Mouse (Mus musculus) ZHBTc4 (cell line): ENCODE results near the gene Tmx1.

Experiments used
- DNase-seq: peaks from one replicate; pipeline ENCODE4 v3.0.0-alpha.2; 2011; ENCODE audit warnings: low read depth, low spot score

Tmx1 gene

DNA sequence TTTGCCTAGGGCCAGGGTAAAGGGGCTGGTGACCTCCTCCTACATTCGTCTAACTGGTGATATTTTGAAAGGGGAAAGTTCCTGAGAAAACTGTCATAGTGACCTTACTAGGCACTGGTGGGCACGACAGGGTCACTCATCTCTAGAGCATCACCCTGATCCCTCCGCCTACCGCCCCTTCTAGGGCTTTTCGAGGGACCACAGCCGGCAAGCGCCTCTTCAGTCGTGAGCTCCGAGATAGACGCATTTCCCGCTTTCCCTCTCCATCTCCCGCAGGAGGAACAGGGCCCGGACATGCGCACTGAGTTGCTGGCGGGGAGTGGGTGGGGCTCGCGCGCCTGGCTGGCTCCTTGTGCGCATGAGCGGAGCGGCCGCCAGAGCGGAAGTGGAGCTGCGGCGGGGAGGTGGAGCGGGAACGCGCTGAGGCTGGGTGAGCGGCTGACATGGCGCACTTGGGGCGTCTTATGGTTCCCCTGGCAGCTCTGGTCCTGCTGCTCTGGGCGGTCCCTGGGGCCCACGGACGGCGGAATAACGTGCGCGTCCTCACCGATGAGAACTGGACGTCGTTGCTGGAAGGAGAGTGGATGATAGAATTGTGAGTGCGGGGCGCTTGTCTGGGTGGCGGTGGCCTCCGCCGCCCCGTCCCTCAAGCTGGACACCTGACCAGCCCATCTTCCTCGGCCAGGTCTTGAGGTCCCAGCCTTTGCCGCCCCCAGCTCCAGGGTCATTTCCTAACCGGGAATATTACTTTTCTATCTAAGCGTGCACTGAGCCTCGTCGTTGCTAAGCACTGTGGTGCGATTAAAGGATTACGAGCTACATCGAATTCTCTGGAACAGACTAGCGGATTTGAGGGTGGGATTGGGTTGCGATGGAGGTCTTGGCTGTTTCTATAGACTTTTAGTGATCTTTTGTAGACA lies at the start of gene Tmx1:
Tmx1 (plus strand) TSS at position 370 of the 920 bp plus-strand sequence.
- peak; percentile 97 for DNase-seq

- no peak for DNase-seq
Observed at GRCm38 (mm10) chr12:70404327-70404726, 48.6 kb upstream of the Tmx1 start.

GRCm38 (mm10) chr12:70408396-70408795 lies 44.5 kb upstream of the Tmx1 start:
- no peak for DNase-seq

DNA sequence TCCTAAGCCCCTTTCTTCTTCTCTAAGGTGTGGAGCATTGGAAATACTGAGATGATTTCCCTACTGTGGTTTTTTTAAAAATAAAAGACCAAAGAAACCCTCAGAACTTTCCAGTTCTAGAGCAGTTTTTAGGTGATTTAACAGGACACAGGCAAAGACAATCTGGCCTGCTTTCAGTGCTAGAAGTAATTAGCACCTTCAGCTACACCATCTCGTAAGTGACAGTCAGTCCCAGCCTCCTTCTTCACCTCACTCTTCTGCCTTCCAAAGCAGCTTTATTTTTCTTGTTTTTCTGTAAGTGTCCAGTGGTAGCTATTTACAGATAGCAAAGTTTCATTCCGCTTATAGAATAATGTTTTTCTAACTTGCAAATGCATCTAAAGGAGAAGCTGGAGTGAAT lies 43.3 kb upstream of the Tmx1 start:
- no peak for DNase-seq

GRCm38 (mm10) chr12:70420216-70420615 lies 32.7 kb upstream of the Tmx1 start:
- no peak for DNase-seq

GRCm38 (mm10) chr12:70421028-70421427 lies 31.9 kb upstream of the Tmx1 start:
- no peak for DNase-seq

GRCm38 (mm10) chr12:70422322-70423118 lies 30.4 kb upstream of the Tmx1 start:
- DNase-seq, result no peak

DNA sequence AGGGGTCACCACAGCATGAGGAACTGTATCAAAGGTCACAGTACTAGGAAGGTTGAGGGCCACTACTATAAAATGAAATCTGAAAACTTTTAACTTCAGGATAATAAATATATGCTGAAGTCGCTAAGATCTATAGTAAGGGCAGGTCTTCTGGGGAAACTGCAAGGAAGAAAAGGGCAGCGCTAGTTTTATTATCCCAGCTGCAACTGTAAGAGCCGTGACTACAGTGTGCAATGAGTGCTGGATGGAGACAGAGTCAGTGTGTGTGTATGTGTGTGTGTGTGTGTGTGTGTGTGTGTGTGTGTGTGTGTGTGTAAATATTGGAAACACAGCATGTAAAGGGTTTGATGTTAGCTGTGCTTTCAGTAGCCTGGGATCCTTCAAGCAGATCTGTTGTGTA lies 25.0 kb upstream of the Tmx1 start:
- no peak for DNase-seq

GRCm38 (mm10) chr12:70429637-70430036 lies 23.3 kb upstream of the Tmx1 start:
- DNase-seq, result no peak

DNA sequence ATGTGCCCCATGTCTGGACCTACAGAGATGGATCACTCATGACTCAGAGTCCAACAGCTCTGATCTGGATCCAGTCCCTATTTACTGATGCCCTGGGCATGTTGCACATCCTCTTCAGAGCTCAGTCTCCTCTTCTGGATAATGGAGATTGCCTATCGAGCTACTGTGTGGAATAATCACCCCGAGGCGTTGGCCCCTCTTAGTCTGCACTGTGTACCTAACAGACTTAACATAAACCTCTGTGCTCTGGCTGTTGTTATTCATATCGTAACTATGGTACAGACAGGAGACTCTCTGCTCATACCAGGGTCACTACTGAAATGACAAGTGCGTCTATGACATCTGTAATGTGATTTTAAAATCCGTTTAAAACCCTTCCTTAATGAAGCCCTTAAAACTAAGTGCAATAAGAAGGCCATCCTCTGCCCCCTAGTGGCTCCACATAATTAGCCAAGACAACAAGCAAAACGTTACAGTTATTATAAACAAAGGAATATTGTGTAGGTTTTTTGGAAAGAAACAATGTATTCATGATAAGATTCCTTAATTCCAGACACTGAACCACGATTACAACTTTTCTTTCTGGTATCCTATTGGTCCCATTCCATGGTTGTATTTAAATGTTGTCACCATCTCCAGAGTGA lies 22.5 kb upstream of the Tmx1 start:
- peak; percentile 23 for DNase-seq

GRCm38 (mm10) chr12:70431428-70431827 lies 21.5 kb upstream of the Tmx1 start:
- DNase-seq, result no peak

GRCm38 (mm10) chr12:70449961-70450360 lies 2.9 kb upstream of the Tmx1 start:
- DNase-seq, result no peak

DNA sequence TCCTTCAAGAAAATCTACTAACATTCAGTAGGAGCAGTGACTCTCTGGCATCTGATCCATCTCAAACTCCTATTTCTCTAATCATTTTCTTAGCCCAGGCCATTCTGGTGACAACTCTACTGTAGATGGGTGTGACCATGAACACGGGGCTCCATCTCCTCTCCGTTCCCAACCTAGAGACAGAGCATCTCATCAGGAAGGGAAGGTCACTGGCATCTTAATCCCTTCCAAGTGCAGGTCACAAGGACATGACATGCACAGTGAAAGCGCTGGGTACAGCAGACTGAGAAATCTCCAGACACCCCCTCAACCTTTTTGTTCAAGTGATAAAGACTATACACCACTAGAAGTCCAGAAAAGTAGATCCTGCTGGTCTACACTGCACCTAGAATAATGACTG lies 1.4 kb upstream of the Tmx1 start:
- no peak for DNase-seq

- DNase-seq, result no peak
Observed at GRCm38 (mm10) chr12:70452143-70452542, 752 bp upstream of the Tmx1 start.

DNA sequence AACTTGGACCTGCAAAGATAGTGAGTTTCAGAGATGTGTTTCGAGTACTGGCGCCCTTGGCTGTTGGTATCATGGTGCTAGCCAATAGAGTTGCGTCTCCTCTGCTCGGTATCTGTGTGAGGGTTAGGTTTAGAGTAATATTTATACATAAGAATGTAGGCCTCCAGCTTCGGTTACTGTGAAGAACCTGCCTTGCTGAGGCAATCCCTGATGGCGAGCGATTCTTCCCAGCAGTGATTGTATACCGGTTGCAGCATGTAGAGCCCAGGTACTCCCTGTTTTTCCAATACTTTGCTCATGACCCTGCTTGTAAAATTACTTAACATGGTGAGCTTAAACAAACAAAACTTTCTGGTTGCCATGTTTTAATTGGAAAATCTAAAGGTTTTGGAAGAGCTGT lies 2.3 kb downstream of the Tmx1 start:
- no peak for DNase-seq

DNA sequence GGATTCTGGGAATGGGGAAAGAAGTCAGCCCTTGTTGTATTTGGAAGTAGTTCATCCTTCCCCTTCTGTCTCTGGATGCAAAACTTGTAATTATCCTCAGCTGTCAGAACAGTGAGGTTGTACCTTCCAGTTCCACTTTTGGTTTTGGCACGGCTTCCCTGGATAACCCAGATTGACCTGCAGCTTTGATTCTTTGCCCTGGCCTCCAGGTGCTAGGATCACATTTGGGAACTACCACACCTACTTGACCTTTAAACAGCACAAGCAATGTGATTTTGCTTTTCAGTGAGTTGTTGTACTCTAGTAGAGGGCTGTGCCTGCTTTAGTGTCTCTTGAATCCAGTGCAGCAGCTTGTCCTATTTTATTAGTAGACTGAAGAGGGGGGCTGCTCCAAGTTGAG lies 6.7 kb downstream of the Tmx1 start:
- no peak for DNase-seq

DNA sequence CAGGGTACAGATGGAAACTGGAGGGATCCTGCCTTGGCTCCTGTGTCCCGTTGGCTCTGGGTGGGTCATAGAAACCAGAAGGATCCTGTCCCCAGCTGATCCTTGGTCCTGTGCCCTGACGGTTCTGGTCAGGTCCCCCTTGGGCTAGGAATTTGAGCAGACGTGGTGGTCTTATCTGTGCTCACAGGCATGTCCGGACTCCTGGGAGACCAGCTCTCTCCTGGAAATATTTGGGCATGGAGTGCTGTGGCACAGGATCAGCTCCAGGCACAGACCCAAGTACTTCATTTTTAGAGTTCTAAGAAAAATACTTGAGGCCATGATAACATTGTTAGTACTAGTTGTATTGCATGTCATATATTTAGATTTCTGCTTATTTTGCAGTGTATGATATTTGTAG lies 11.1 kb downstream of the Tmx1 start:
- no peak for DNase-seq

GRCm38 (mm10) chr12:70475336-70475735 lies 22.4 kb downstream of the Tmx1 start:
- no peak for DNase-seq

GRCm38 (mm10) chr12:70476884-70477576 lies 24.1 kb downstream of the Tmx1 start:
- peak; percentile 54 for DNase-seq

DNA sequence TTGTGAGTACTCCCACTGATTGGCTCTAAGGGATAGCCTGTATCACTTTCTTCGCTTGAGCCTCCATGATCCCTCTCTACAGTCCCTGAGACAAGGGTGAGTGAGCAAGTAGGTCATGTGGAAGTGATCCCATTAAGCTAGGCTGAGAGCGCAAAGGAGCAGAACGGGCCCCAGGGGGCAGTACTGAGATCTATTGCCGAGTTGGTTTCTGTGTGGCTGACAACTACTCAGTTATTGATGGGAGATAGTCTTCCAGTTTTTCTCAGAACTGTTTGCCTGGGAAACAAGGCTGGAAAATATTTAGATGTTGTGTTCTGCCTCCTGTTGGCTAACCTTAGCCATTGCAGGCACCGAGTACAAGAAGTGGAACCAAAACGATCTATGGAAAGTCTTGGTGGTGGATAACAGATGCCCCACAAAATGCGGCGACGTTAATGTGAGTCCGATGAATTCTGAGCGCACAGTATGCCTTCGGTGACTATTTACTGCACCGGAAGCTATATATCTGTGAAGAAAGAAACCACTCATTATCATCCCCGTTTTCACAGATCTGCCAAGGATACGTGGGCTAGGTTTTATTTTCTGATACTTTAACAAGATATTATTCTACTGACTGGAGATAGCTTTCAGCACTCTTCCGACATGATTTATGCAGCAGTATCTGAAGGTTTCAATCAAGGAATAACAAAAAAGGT lies 24.8 kb downstream of the Tmx1 start:
- peak; percentile 89 for DNase-seq

DNA sequence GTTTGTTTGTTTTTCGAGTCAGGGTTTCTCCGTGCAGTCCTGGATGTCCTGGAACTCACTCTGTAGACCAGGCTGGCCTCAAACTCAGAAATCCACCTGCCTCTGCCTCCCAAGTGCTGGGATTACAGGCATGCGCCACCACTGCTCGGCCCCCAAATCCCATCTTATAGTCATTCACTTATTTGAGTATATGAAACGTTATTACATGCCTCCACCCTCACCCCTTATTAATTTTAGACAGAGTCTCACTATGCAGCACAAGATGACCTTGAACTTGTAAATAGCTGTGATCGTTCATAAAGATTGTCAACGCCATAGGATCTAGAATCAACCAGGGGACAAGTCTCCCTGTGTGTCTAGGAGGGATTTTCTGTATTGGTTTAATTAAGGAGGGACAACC lies 33.1 kb downstream of the Tmx1 start:
- DNase-seq, result no peak
